Mouse (Mus musculus) ES-E14 (cell line): ENCODE data around the gene Bmf. TPM values are rescaled to one million over a fixed set of nuclear protein-coding genes. Genes with fewer than 3 reads are reported as not detected.
A peak's percentile ranks its signal among the peaks of the same experiment; 100 is the strongest.

Source experiments
- DNase-seq: peaks from one replicate; pipeline ENCODE4 v3.0.0-alpha.2; 2013; ENCODE audit warnings: low read depth, low spot score
- H3K27ac ChIP-seq: 2 replicates; pipeline ENCODE4 v1.5.1; 2012; ENCODE audit warnings: low read depth, mild to moderate bottlenecking, low read length, moderate library complexity, mixed read lengths; ENCODE audit not compliant: poor library complexity, insufficient read depth, severe bottlenecking
- H3K36me3 ChIP-seq: 2 replicates; pipeline ENCODE4 v1.6.1; 2012; ENCODE audit warnings: mild to moderate bottlenecking, low read length, moderate library complexity, mixed read lengths; ENCODE audit not compliant: control insufficient read depth, poor library complexity, insufficient read depth, severe bottlenecking
- H3K4me1 ChIP-seq, 2 experiments: fragments of 150-350 bp in 1 of 2; sonication (generic) in 1 of 2; 2 replicates each; pipeline ENCODE4 v1.6.1; 2012; ENCODE audit warnings: low read length in 2 of 2, mild to moderate bottlenecking in 1 of 2, mixed read lengths in 1 of 2; ENCODE audit not compliant: control insufficient read depth in 2 of 2, insufficient read depth in 2 of 2, poor library complexity in 1 of 2
- H3K4me3 ChIP-seq, 2 experiments: fragments of 150-350 bp in 1 of 2; sonication (generic) in 1 of 2; 2 replicates each; pipeline ENCODE4 v1.5.1; 2012; ENCODE audit warnings: low read length in 2 of 2, low read depth in 1 of 2, mild to moderate bottlenecking in 1 of 2, mixed read lengths in 1 of 2; ENCODE audit not compliant: insufficient read depth in 1 of 2, poor library complexity in 1 of 2, severe bottlenecking in 1 of 2
- H3K9ac ChIP-seq: 2 replicates; pipeline ENCODE4 v1.6.1; 2012; ENCODE audit warnings: low read depth, mild to moderate bottlenecking, low read length, mixed read lengths; ENCODE audit not compliant: poor library complexity, insufficient read depth, severe bottlenecking
- H3K9me3 ChIP-seq: fragments of 150-350 bp; sonication (generic); 2 replicates; pipeline ENCODE4 v1.6.1; 2012; ENCODE audit warnings: low read depth, mild to moderate bottlenecking, low read length; ENCODE audit not compliant: control insufficient read depth, insufficient read depth
- CHD2 ChIP-seq: IDR thresholded peaks from 2 replicates; pipeline ENCODE4 v1.6.1; 2014; ENCODE audit warnings: mild to moderate bottlenecking, low read depth, low read length, inconsistent platforms
- HCFC1 ChIP-seq: IDR thresholded peaks from 2 replicates; pipeline ENCODE4 v1.6.1; 2012; ENCODE audit warnings: low read length, inconsistent platforms, borderline replicate concordance; ENCODE audit not compliant: insufficient read depth
- MAFK ChIP-seq: IDR thresholded peaks from 2 replicates; pipeline ENCODE4 v1.6.1; 2014; ENCODE audit warnings: mild to moderate bottlenecking, low read depth, low read length, inconsistent platforms; ENCODE audit not compliant: insufficient read depth
- ZC3H11A ChIP-seq: IDR thresholded peaks from 2 replicates; pipeline ENCODE4 v1.6.1; 2012; ENCODE audit warnings: low read depth, mild to moderate bottlenecking, inconsistent platforms, low read length, borderline replicate concordance
- ZNF384 ChIP-seq: IDR thresholded peaks from 2 replicates; pipeline ENCODE4 v1.6.1; 2012; ENCODE audit warnings: low read depth, low read length, inconsistent platforms
- in situ Hi-C, 2 experiments: fragments of 600-800 bp; cut with MboI; formaldehyde crosslinking; loops; one replicate each; pipeline ENCODE4 v1.15.1; 2025; ENCODE audit warnings: low sequenced_read_pairs in 2 of 2, inconsistent platforms in 1 of 2; ENCODE audit not compliant: unreplicated experiment in 2 of 2
- total RNA-seq: library from RNA; depleted of rRNA; stranded (reverse); fragments of 300-350 nt; gene quantifications from 2 replicates; pipeline ENCODE4 v1.2.3, GENCODE M21; 2012

Bmf gene
- total RNA-seq, 1 experiment = 9.1 TPM

DNA sequence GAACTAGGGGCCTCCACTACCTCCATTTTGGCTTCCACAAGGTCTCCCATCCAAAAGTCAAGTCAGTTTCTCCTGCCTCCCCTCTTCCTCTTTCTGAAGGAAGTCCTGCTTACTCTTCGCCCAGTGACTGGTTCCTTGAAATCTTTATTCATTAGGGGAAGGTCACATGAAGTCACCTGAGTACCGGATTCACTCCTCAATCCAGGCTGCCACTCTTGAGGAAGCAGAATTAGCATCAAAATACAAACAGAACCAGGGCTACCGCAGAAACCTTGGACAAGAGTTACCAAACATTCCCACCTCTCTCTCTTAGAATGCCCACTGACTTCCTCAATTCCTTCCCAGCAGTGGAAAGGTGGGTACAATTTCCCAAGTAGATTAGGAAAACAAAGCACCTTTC, 38.2 kb upstream of the Bmf start:
- no peaks in the 10 kb centered on the region for H3K9me3 ChIP-seq
- in situ Hi-C loops = no loop called here
- peak; percentile 54 for DNase-seq
- H3K27ac ChIP-seq = no peak overlapping the region; the same call in 1 of the 2 replicates
- H3K4me1 ChIP-seq = peaks cover 0 to 9% of the 10 kb centered on the region in 2 experiments; a peak in 1 of 4 replicates
- no peaks in the 10 kb centered on the region for H3K36me3 ChIP-seq
- H3K9ac ChIP-seq = peak overlapping the region; percentile 57; the same call in 1 of the 2 replicates
- H3K4me3 ChIP-seq = peak overlapping the region; percentile 58 to 68
- no peak for TF ChIP-seq ZNF384
- no peak for TF ChIP-seq CHD2
- TF ChIP-seq MAFK = no peak
- no peak for TF ChIP-seq HCFC1
- no peak for TF ChIP-seq ZC3H11A

DNA sequence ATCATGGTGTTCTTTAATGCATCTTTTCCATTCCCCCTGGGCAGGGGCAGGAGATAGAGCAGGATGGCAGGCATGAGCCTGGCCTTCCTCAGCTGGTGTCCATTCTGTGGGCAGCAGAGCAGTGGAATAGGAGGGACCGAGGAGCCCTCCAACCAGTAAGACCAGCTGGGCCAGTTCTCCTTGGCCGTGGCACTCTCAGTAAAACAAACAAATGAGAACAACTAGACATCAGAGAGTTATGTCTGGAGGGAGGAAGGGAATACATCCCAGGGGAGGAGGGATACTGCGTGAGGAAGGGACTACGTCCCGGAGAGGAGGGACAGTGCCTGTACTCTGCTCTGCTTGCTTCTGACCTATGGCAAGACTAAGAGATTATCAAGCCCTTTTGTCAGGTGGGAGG, 36.5 kb upstream of the Bmf start:
- TF ChIP-seq CHD2 (no peak), ZC3H11A (no peak), MAFK (no peak), ZNF384 (no peak), HCFC1 (no peak)
- no peak for DNase-seq
- Histone ChIP-seq H3K4me3 (no peak overlapping the region), H3K9ac (no peak overlapping the region), H3K36me3 (no peaks in the 10 kb centered on the region), H3K4me1 (peaks cover 0 to 9% of the 10 kb centered on the region in 2 experiments; a peak in 1 of 4 replicates), H3K27ac (no peak overlapping the region), H3K9me3 (no peaks in the 10 kb centered on the region)
- in situ Hi-C loops = no loop called here

DNA sequence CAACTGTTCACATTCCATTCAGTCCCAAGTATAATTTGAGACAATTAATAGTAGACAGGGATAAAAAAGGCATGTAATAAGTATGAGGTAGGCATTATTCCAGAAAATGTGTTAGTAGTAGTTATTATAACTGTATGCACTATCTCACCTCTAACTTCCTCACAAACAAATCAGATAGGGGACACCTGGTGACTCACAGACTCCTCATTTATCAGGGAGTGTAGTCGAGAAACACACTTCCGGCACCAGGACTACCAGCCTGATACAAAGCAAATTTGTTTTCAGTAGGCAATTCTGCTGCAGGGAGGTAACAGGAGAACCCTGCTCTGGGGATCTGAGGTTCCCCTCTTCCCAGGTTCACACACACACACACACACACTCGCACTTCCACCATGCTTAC, 23.6 kb upstream of the Bmf start:
- H3K36me3 ChIP-seq = no peaks in the 10 kb centered on the region
- no peaks in the 10 kb centered on the region for H3K4me1 ChIP-seq
- H3K9ac ChIP-seq = no peak overlapping the region
- DNase-seq = no peak
- H3K4me3 ChIP-seq = no peak overlapping the region
- in situ Hi-C loops = no loop called here
- TF ChIP-seq MAFK (no peak), ZNF384 (no peak), CHD2 (no peak), ZC3H11A (no peak), HCFC1 (no peak)
- no peak overlapping the region for H3K27ac ChIP-seq
- H3K9me3 ChIP-seq = no peaks in the 10 kb centered on the region

DNA sequence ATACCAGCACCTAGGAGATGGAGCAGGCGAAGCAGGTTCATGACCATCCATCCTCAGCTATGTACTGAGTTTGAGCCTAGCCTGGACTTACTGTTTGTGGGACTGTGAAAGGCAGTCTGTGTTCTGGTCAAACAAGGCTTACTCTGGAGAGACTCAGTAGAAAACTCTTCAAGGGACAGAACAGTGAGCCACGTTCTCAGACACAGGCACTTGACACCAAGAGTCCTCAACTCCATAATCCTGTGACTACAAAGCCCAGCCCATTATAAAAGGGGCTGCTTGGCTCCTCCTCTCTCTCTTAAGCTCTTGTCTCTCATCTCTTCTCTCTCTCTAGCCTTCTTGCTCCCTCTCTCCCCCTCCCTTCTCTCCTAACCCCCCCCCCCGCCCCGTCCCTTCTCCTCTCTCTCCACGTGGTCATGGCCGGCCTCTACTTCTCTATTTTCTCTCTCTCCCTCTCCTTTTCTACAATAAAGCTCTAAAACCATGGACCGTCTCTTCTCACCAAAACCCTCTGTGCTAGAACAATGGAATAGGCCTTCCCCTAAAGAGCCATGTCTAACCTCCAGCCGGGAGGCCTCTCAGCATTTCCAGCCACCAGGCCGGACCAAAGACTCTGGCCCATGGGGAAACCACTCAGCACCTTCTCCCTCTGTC, 22.8 kb upstream of the Bmf start:
- Histone ChIP-seq H3K27ac (no peak overlapping the region), H3K4me3 (no peak overlapping the region), H3K4me1 (no peaks in the 10 kb centered on the region), H3K9me3 (no peaks in the 10 kb centered on the region), H3K36me3 (no peaks in the 10 kb centered on the region), H3K9ac (no peak overlapping the region)
- DNase-seq = no peak
- in situ Hi-C loops = no loop called here
- no peak for TF ChIP-seq ZNF384
- TF ChIP-seq ZC3H11A = no peak
- no peak for TF ChIP-seq CHD2
- no peak for TF ChIP-seq HCFC1
- no peak for TF ChIP-seq MAFK

DNA sequence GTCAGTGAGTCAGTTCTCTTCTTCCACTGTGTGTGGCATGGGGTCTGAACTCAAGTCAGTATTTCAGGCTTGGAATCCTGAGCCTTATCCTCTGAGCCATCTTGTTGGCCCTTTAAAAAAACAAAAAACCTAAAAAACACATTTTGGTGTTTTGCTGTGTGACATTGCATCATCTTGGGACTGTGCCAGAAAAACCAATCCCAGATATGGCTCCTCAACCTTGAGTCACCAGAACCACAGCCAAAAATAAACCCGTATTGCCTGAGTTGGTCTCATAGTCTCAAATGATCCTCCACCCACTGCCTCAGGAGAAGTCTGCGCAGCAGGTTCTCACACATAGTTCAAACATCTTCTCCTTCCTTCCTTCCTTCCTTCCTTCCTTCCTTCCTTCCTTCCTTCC, 21.5 kb upstream of the Bmf start:
- H3K27ac ChIP-seq = no peak overlapping the region
- no peak for DNase-seq
- no peaks in the 10 kb centered on the region for H3K36me3 ChIP-seq
- no peak for TF ChIP-seq ZC3H11A
- H3K4me3 ChIP-seq = no peak overlapping the region
- no peaks in the 10 kb centered on the region for H3K9me3 ChIP-seq
- in situ Hi-C loops = no loop called here
- no peak overlapping the region for H3K9ac ChIP-seq
- H3K4me1 ChIP-seq = no peaks in the 10 kb centered on the region
